Mouse (Mus musculus) brain, adult 2 months (tissue): Measurements from ENCODE around the gene Celsr1.
A peak's percentile ranks its signal among the peaks of the same experiment; 100 is the strongest.

Source experiments
- DNase-seq: peaks from one replicate; pipeline ENCODE4 v3.0.0; 2011; ENCODE audit warnings: low read depth, low spot score

Gene Celsr1

GRCm38 (mm10) chr15:85996031-85996765 lies 37.4 kb downstream of the Celsr1 start:
- DNase-seq, result no peak

- no peak for DNase-seq
Measured at GRCm38 (mm10) chr15:85994906-85995608, 38.5 kb downstream of the Celsr1 start.

- peak; percentile 11 for DNase-seq
Measured at GRCm38 (mm10) chr15:85993931-85994583, 39.5 kb downstream of the Celsr1 start.

GRCm38 (mm10) chr15:85993386-85993785 lies 40.2 kb downstream of the Celsr1 start:
- no peak for DNase-seq

GRCm38 (mm10) chr15:85992125-85992495 lies 41.5 kb downstream of the Celsr1 start:
- peak; percentile 44 for DNase-seq

GRCm38 (mm10) chr15:85991453-85992124 lies 42.0 kb downstream of the Celsr1 start:
- DNase-seq, result peak; percentile 92

GRCm38 (mm10) chr15:85990696-85991443 lies 42.7 kb downstream of the Celsr1 start:
- no peak for DNase-seq

GRCm38 (mm10) chr15:85987896-85988295 lies 45.7 kb downstream of the Celsr1 start:
- DNase-seq, result no peak

- no peak for DNase-seq
Measured at GRCm38 (mm10) chr15:85986170-85986569, 47.4 kb downstream of the Celsr1 start.

GRCm38 (mm10) chr15:85985601-85986000 lies 48.0 kb downstream of the Celsr1 start:
- no peak for DNase-seq

GRCm38 (mm10) chr15:85983131-85983530 lies 50.4 kb downstream of the Celsr1 start:
- no peak for DNase-seq

- DNase-seq, result no peak
Measured at GRCm38 (mm10) chr15:85982416-85982775, 51.2 kb downstream of the Celsr1 start.

- no peak for DNase-seq
Measured at GRCm38 (mm10) chr15:85981768-85982415, 51.7 kb downstream of the Celsr1 start.

GRCm38 (mm10) chr15:85977086-85977485 lies 56.5 kb downstream of the Celsr1 start:
- no peak for DNase-seq

- DNase-seq, result peak; percentile 31
Measured at GRCm38 (mm10) chr15:85975746-85976145, 57.8 kb downstream of the Celsr1 start.

- DNase-seq, result no peak
Measured at GRCm38 (mm10) chr15:85971596-85971995, 62.0 kb downstream of the Celsr1 start.

- no peak for DNase-seq
Measured at GRCm38 (mm10) chr15:85970441-85970840, 63.1 kb downstream of the Celsr1 start.

- DNase-seq, result peak; percentile 15
Measured at GRCm38 (mm10) chr15:85969707-85970153, 63.8 kb downstream of the Celsr1 start.

GRCm38 (mm10) chr15:85969291-85969690 lies 64.3 kb downstream of the Celsr1 start:
- no peak for DNase-seq

GRCm38 (mm10) chr15:85966032-85966431 lies 67.5 kb downstream of the Celsr1 start:
- peak; percentile 42 for DNase-seq
